Mouse (Mus musculus) C2C12 (cell line): Measurements from ENCODE around the gene Akr1d1. TPM values are rescaled to one million over a fixed set of nuclear protein-coding genes. Genes with fewer than 3 reads are reported as not detected.

Experiments
- H3K27me3 ChIP-seq: one replicate; pipeline ENCODE4 v1.6.1; 2011; ENCODE audit not compliant: control insufficient read depth, insufficient read depth, insufficient read length
- H3K36me3 ChIP-seq: one replicate; pipeline ENCODE4 v1.6.1; 2011; ENCODE audit not compliant: control insufficient read depth, insufficient read depth
- H3K4me3 ChIP-seq: one replicate; pipeline ENCODE4 v1.5.1; 2011; ENCODE audit warnings: mild to moderate bottlenecking, control low read depth; ENCODE audit not compliant: poor library complexity, insufficient read depth, severe bottlenecking
- H3K79me2 ChIP-seq: one replicate; pipeline ENCODE4 v1.6.1; 2011; ENCODE audit not compliant: control insufficient read depth, insufficient read depth
- H3K79me3 ChIP-seq: one replicate; pipeline ENCODE4 v1.6.1; 2011; ENCODE audit warnings: low read depth, control low read depth
- H3ac ChIP-seq: one replicate; pipeline ENCODE3; 2011; ENCODE audit warnings: low read depth; ENCODE audit not compliant: control insufficient read depth, insufficient read length
- CEBPB ChIP-seq: IDR thresholded peaks from one replicate; pipeline ENCODE4 v1.6.1; 2011; ENCODE audit warnings: low read depth, mild to moderate bottlenecking, control low read depth, moderate library complexity
- CTCF ChIP-seq: IDR thresholded peaks from one replicate; pipeline ENCODE4 v1.5.1; 2011; ENCODE audit not compliant: control insufficient read depth, insufficient read depth, insufficient read length
- FOSL1 ChIP-seq: IDR thresholded peaks from one replicate; pipeline ENCODE4 v1.8.0; 2011; ENCODE audit warnings: mild to moderate bottlenecking, low read length; ENCODE audit not compliant: poor library complexity, insufficient read depth, severe bottlenecking
- MAX ChIP-seq: IDR thresholded peaks from one replicate; pipeline ENCODE4 v1.6.1; 2011; ENCODE audit warnings: mild to moderate bottlenecking, control low read depth
- MYOD1 ChIP-seq: IDR thresholded peaks from one replicate; pipeline ENCODE4 v1.6.1; 2011; ENCODE audit warnings: low read depth; ENCODE audit not compliant: control insufficient read depth, insufficient read length
- MYOG ChIP-seq: IDR thresholded peaks from one replicate; pipeline ENCODE4 v1.6.1; 2011; ENCODE audit not compliant: control insufficient read depth, insufficient read length; ENCODE audit errors: extremely low read depth
- USF1 ChIP-seq: IDR thresholded peaks from one replicate; pipeline ENCODE4 v1.6.1; 2011; ENCODE audit warnings: low read depth, mild to moderate bottlenecking, control low read depth, moderate library complexity
- polyA plus RNA-seq: library from polyadenylated mRNA; unstranded; fragments of >200 nt; fragmentation: generic; extraction: Trizol; gene quantifications from one replicate; pipeline ENCODE4 v1.2.1, GENCODE M21; 2012; ENCODE audit warnings: missing spikeins

Gene Akr1d1
- polyA plus RNA-seq, 1 experiment = not detected

DNA sequence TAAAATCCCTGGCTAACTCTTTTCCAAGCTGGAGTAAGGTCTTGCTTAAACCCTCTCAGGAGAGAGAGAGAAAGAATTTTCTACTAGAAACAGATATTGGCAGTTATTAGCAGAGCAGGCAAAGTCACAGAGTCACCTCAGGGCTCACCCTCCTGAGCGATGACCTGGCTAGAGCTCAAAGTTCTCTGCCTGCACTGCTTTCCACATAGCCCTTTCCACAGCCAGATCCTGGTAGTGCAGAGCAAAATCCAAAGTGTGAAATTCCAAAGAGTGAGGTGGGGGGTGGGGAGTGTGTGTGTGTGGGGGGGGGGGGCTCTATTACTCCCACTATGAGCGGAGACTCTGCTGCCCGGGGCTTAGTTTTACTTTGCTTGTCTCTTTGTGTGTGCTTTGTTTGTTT, 10.1 kb downstream of the Akr1d1 start:
- Histone ChIP-seq H3K4me3 (no peak overlapping the region), H3K36me3 (no peaks in the 10 kb centered on the region), H3K79me2 (no peaks in the 10 kb centered on the region), H3ac (no peak overlapping the region), H3K27me3 (no peaks in the 10 kb centered on the region), H3K79me3 (no peaks in the 10 kb centered on the region)
- TF ChIP-seq MYOD1 (no peak), USF1 (no peak), CTCF (no peak), MAX (no peak), CEBPB (no peak), MYOG (no peak), FOSL1 (no peak)

DNA sequence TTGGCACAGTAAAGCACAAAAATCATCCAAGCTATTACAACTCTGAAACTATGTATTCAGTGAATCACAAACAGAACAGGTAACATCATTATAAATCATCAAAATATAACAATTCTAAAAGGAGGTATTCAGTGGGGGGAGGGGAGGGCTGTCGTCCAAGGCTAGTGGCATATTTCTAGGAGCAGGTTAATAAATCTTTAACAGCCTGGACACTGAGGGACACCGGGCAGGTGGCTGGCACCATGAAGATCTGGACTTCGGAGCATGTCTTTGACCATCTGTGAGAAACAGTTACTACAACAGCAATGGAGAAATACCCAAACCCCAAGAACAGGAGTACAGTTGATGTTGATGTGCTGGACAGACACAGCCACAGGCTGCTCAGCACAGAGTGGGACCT, 11.2 kb downstream of the Akr1d1 start:
- TF ChIP-seq CTCF = no peak
- TF ChIP-seq USF1 = no peak
- Histone ChIP-seq H3K27me3 (no peaks in the 10 kb centered on the region), H3K4me3 (no peak overlapping the region), H3K79me2 (no peaks in the 10 kb centered on the region), H3K79me3 (no peaks in the 10 kb centered on the region), H3ac (no peak overlapping the region), H3K36me3 (no peaks in the 10 kb centered on the region)

DNA sequence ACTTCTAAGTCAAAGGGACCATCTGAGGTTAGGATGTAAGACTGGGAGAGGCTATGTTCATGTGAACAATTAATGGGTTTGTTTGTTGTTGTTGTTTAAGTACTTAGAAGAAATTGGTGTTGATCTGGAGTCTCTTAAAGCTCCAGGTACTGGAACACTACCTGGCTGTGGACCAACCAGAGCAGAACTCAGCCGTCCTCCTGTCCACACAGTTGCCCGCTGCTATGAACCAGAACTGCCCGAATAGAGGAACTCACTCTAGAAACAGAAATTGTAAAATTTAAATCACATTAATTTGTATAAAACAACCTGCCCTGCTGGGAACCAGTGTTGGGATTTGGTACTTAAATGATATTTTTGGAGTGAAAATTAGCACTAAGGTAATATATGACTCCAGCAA, 12.2 kb downstream of the Akr1d1 start:
- TF ChIP-seq CEBPB = no peak
- TF ChIP-seq FOSL1 = no peak
- no peak for TF ChIP-seq MAX
- TF ChIP-seq USF1 = no peak
- TF ChIP-seq MYOD1 = no peak
- TF ChIP-seq CTCF = no peak
- no peak for TF ChIP-seq MYOG
- no peaks in the 10 kb centered on the region for H3K79me2 ChIP-seq
- H3K27me3 ChIP-seq = no peaks in the 10 kb centered on the region
- H3K4me3 ChIP-seq = no peak overlapping the region
- no peak overlapping the region for H3ac ChIP-seq
- H3K36me3 ChIP-seq = no peaks in the 10 kb centered on the region
- no peaks in the 10 kb centered on the region for H3K79me3 ChIP-seq

DNA sequence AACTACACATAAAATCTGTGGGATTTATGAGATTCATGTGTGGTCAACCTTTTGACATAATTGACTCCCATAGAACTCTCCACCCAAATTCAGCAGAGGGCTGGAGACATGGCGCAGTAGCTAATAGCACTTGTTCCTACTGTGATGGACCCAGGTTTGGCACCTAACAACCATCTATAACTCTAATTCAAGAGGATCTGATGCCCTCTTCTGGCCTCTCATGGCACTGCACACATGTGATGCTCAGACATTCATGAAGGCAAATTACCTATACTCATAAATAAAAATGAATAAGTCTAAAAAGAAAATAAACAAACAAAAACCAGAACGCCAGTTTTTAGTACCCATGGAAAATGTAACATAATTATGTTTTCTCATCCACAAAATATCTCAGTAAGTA, 22.8 kb downstream of the Akr1d1 start:
- no peaks in the 10 kb centered on the region for H3K79me2 ChIP-seq
- no peaks in the 10 kb centered on the region for H3K36me3 ChIP-seq
- no peak overlapping the region for H3K4me3 ChIP-seq
- H3ac ChIP-seq = no peak overlapping the region
- no peak for TF ChIP-seq FOSL1
- TF ChIP-seq USF1 = no peak
- no peak for TF ChIP-seq MYOD1
- TF ChIP-seq CEBPB = no peak
- TF ChIP-seq CTCF = no peak
- no peak for TF ChIP-seq MYOG
- H3K79me3 ChIP-seq = no peaks in the 10 kb centered on the region
- no peaks in the 10 kb centered on the region for H3K27me3 ChIP-seq

DNA sequence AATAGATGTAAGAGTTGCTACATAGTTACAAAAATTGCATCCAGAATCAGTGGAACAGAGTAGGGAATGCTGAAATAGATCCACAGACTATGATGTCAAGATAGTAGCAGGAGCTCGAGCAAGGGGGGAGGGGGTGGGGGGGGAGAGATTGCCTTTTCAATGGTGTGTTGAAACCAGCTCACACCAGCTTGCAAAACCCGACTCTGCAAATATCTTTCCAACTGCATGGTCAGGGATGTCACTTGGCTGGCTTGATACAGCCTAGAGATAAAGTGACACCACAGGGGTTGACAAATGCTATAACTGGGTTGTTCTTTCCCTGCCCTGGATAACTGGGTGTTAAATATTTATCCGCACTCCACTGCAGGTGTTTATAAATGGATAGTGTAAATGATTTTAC, 24.0 kb downstream of the Akr1d1 start:
- no peaks in the 10 kb centered on the region for H3K79me2 ChIP-seq
- no peak for TF ChIP-seq FOSL1
- no peak for TF ChIP-seq MYOD1
- TF ChIP-seq USF1 = no peak
- TF ChIP-seq CEBPB = no peak
- TF ChIP-seq MYOG = no peak
- no peak for TF ChIP-seq CTCF
- TF ChIP-seq MAX = no peak
- no peak overlapping the region for H3ac ChIP-seq
- H3K79me3 ChIP-seq = no peaks in the 10 kb centered on the region
- H3K4me3 ChIP-seq = no peak overlapping the region
- no peaks in the 10 kb centered on the region for H3K36me3 ChIP-seq
- no peaks in the 10 kb centered on the region for H3K27me3 ChIP-seq

DNA sequence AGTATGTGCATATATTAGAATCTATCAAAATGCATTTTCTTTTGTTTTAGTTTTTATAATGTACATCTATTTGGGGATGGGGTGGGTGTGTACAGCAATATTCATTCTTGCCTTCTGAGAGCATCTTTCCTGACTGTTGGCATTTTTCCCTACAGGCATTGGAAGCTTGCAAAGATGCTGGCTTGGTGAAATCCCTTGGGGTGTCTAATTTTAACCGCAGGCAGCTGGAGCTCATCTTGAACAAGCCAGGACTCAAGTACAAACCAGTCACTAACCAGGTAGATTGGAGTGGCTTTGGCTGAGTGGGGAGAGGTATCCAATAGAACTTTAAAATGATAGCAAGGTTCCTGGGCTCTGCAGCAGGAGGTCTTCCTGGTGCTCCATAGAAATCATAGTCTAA, 24.4 kb downstream of the Akr1d1 start:
- H3K4me3 ChIP-seq = no peak overlapping the region
- H3K79me3 ChIP-seq = no peaks in the 10 kb centered on the region
- no peaks in the 10 kb centered on the region for H3K36me3 ChIP-seq
- H3ac ChIP-seq = no peak overlapping the region
- TF ChIP-seq CEBPB (no peak), USF1 (no peak), MYOG (no peak), MAX (no peak), CTCF (no peak), FOSL1 (no peak), MYOD1 (no peak)
- H3K79me2 ChIP-seq = no peaks in the 10 kb centered on the region
- no peaks in the 10 kb centered on the region for H3K27me3 ChIP-seq
